Mouse (Mus musculus) heart, embryonic 15.5 days (tissue): ENCODE measurements at regions not wholly inside any gene's neighbourhood (a gene's known extent, or its start where the extent isn't known, plus 50 kb on each side); places are given as distances from the start of the nearest gene placed in this dataset.
A peak's percentile ranks its signal among the peaks of the same experiment; 100 is the strongest.

Source experiments
- ATAC-seq: fragments of 200-750 bp; cut with Nextera tagmentation; replicated peaks from 2 replicates; pipeline ENCODE4 v1.8.0; 2017; ENCODE audit warnings: low read depth, moderate TSS enrichment; ENCODE audit not compliant: insufficient number of reproducible peaks, insufficient read depth, low FRiP score
- H3K27ac ChIP-seq: fragments of 300-500 bp; sonication (generic); 2 replicates; pipeline ENCODE4 v1.5.1; 2015; ENCODE audit warnings: mild to moderate bottlenecking, inconsistent platforms
- H3K27me3 ChIP-seq: fragments of 300-500 bp; sonication (generic); 2 replicates; pipeline ENCODE4 v1.6.1; 2015; ENCODE audit warnings: inconsistent platforms
- H3K36me3 ChIP-seq: fragments of 300-500 bp; sonication (generic); 2 replicates; pipeline ENCODE4 v1.6.1; 2015; ENCODE audit warnings: mild to moderate bottlenecking, inconsistent platforms
- H3K4me1 ChIP-seq: fragments of 300-500 bp; sonication (generic); replicated peaks from 2 replicates; pipeline ENCODE4 v1.6.1; 2015; ENCODE audit warnings: inconsistent platforms
- H3K4me2 ChIP-seq: fragments of 300-500 bp; sonication (generic); 2 replicates; pipeline ENCODE4 v1.6.1; 2015; ENCODE audit warnings: inconsistent platforms, mild to moderate bottlenecking, moderate library complexity
- H3K4me3 ChIP-seq: fragments of 300-500 bp; sonication (generic); 2 replicates; pipeline ENCODE4 v1.5.1; 2015; ENCODE audit warnings: mild to moderate bottlenecking, inconsistent platforms
- H3K9ac ChIP-seq: fragments of 300-500 bp; sonication (generic); 2 replicates; pipeline ENCODE4 v1.6.1; 2015; ENCODE audit warnings: mild to moderate bottlenecking, inconsistent platforms
- H3K9me3 ChIP-seq: fragments of 300-500 bp; sonication (generic); replicated peaks from 2 replicates; pipeline ENCODE4 v1.6.1; 2016; ENCODE audit warnings: inconsistent platforms
- WGBS: fragments of 180-500 bp; shearing (Covaris S2); methylation state at CpG from one replicate; pipeline ENCODE4 v1.1.7; 2015; ENCODE audit warnings: mixed read lengths; 5-methylcytosine and 5-hydroxymethylcytosine counted together

- ATAC-seq = no peak
- 38% methylated on average over 3 of the region's 3 CpGs for WGBS
- H3K4me3 ChIP-seq = no peak overlapping the region
- H3K27me3 ChIP-seq = no peaks in the 10 kb centered on the region
- H3K9ac ChIP-seq = no peak overlapping the region
- no peak overlapping the region for H3K4me2 ChIP-seq
- H3K4me1 ChIP-seq = no peaks in the 10 kb centered on the region
- H3K36me3 ChIP-seq = no peaks in the 10 kb centered on the region
- H3K9me3 ChIP-seq = no peaks in the 10 kb centered on the region
- no peak overlapping the region for H3K27ac ChIP-seq
Measured at GRCm38 (mm10) chr15:25117980-25118379, 295.6 kb downstream of the Basp1 start.

DNA sequence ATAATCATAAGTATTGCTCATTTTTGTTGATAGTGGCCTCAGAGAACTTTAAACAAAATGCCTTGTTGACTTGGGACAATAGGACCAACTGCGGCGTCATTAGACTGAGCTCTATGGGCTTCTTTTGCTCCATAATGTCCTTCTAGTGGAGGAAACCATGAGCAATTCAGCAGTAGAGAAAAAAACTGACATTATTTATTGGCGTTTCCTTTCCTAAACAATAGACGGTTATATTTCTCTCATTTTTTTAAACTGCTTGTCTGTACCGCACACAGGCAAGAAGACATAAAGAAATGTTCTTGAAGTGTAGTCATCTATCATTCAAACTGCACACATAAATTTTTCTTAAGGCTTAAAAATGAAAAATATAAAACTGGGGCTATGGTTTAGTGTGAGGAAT is 310.8 kb downstream of the Basp1 start:
- WGBS = 76% methylated on average over 5 of the region's 5 CpGs
- no peak for ATAC-seq
- H3K36me3 ChIP-seq = no peaks in the 10 kb centered on the region

DNA sequence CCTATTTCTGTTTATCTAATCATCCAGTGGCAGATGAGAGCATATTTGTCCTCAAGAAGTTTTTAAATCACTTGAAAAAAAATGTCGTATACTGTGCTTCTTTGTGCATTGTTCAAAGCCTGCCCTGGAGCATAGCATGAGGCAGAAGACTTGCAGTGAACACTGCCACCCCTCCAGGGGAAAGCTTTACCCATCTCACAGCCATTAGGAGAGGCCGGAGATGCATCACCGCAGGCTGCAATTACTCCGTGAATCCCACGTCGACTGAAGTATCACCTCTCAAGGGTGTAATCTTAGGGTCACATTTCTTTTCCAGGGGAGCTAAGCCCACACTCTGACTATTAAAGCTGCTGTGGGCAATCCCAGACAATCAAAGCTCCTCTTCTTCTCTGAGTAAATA is 319.8 kb downstream of the Basp1 start:
- 38% methylated on average over 6 of the region's 6 CpGs for WGBS
- no peak overlapping the region for H3K4me2 ChIP-seq
- no peaks in the 10 kb centered on the region for H3K27me3 ChIP-seq
- no peak for ATAC-seq
- no peak overlapping the region for H3K27ac ChIP-seq
- H3K4me3 ChIP-seq = no peak overlapping the region
- H3K4me1 ChIP-seq = no peaks in the 10 kb centered on the region
- no peak overlapping the region for H3K9ac ChIP-seq
- H3K36me3 ChIP-seq = no peaks in the 10 kb centered on the region
- H3K9me3 ChIP-seq = no peaks in the 10 kb centered on the region

More for the DNA sequence above, 310.8 kb downstream of the Basp1 start:
- Histone ChIP-seq H3K27ac (no peak overlapping the region), H3K27me3 (no peaks in the 10 kb centered on the region), H3K9me3 (no peaks in the 10 kb centered on the region), H3K9ac (no peak overlapping the region), H3K4me1 (no peaks in the 10 kb centered on the region), H3K4me3 (no peak overlapping the region), H3K4me2 (no peak overlapping the region)

GRCm38 (mm10) chr15:25069701-25070100 is 343.9 kb downstream of the Basp1 start:
- Histone ChIP-seq H3K27me3 (no peaks in the 10 kb centered on the region), H3K4me2 (no peak overlapping the region), H3K9ac (no peak overlapping the region), H3K4me3 (no peak overlapping the region), H3K27ac (no peak overlapping the region), H3K36me3 (no peaks in the 10 kb centered on the region), H3K9me3 (no peaks in the 10 kb centered on the region), H3K4me1 (no peaks in the 10 kb centered on the region)
- no peak for ATAC-seq
- 81% methylated on average over 1 of the region's 1 CpGs for WGBS

GRCm38 (mm10) chr15:25059347-25059746 is 354.2 kb downstream of the Basp1 start:
- Histone ChIP-seq H3K4me3 (no peak overlapping the region), H3K27me3 (no peaks in the 10 kb centered on the region), H3K9ac (no peak overlapping the region), H3K36me3 (no peaks in the 10 kb centered on the region), H3K27ac (no peak overlapping the region), H3K9me3 (no peaks in the 10 kb centered on the region), H3K4me1 (no peaks in the 10 kb centered on the region), H3K4me2 (no peak overlapping the region)
- ATAC-seq = no peak

DNA sequence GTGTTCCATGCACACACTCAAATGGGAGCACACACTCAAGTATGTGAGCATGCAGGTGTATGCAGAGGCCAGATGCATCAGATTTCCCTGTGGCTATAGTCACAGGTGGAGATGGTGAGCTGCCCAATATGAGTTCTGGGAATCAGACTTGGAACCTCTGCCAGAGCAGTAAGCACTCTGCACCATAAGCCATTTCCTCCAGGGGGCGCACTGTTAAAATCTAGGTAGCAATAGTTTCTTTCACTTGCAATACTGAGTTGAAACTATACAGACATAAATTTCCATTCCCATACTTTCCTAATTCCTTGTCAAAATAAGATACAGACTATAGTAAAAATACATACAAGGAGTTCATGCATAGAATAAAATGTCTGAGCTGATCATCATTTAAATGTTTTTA is 365.7 kb downstream of the Basp1 start:
- no peaks in the 10 kb centered on the region for H3K36me3 ChIP-seq
- no peaks in the 10 kb centered on the region for H3K9me3 ChIP-seq
- H3K27ac ChIP-seq = no peak overlapping the region
- no peak overlapping the region for H3K4me2 ChIP-seq
- no peak overlapping the region for H3K4me3 ChIP-seq
- H3K4me1 ChIP-seq = no peaks in the 10 kb centered on the region
- no peaks in the 10 kb centered on the region for H3K27me3 ChIP-seq
- WGBS = 44% methylated on average over 1 of the region's 1 CpGs
- no peak overlapping the region for H3K9ac ChIP-seq
- ATAC-seq = no peak

DNA sequence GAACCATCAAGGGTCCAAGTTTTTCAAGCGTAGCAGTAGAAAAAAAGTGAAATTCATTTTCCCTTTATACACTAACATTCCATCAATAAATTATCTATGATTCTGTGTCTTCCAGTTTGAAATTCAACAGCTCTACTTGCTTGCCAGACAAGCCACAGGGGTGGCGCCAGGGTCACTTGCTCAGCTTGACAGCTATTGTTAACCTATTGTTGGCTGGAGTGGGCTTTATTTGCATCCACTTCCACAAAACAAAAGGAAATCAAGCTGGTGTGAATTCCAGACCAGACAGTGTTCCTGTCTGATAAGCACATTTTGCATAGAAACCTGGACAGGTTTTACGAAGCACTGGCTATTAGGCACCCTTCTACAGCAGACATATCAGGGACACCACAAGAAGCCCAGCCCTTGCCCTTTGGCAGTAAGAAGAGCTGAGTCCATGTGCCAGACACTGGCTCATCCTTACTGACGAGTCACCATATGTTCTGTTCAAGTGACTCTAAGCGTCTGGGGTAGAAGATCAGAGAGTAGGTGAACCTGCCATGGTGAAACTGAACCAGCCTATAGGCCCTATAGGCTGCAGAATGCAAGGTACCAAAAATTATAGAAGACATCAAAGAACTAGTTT is 366.9 kb downstream of the Basp1 start:
- 53% methylated on average over 5 of the region's 5 CpGs for WGBS
- Histone ChIP-seq H3K36me3 (no peaks in the 10 kb centered on the region), H3K27me3 (no peaks in the 10 kb centered on the region), H3K9me3 (no peaks in the 10 kb centered on the region), H3K4me1 (no peaks in the 10 kb centered on the region), H3K9ac (no peak overlapping the region), H3K4me3 (no peak overlapping the region), H3K4me2 (no peak overlapping the region), H3K27ac (no peak overlapping the region)
- ATAC-seq = no peak

GRCm38 (mm10) chr15:25036231-25036630 is 377.3 kb downstream of the Basp1 start:
- 87% methylated on average over 3 of the region's 3 CpGs for WGBS
- Histone ChIP-seq H3K9ac (no peak overlapping the region), H3K9me3 (no peaks in the 10 kb centered on the region), H3K4me1 (no peaks in the 10 kb centered on the region), H3K36me3 (no peaks in the 10 kb centered on the region), H3K4me3 (no peak overlapping the region), H3K27ac (no peak overlapping the region), H3K27me3 (no peaks in the 10 kb centered on the region), H3K4me2 (no peak overlapping the region)
- ATAC-seq = no peak

GRCm38 (mm10) chr15:25027865-25028264 is 385.7 kb downstream of the Basp1 start:
- Histone ChIP-seq H3K4me2 (no peak overlapping the region), H3K9ac (no peak overlapping the region), H3K27me3 (no peaks in the 10 kb centered on the region), H3K4me1 (no peaks in the 10 kb centered on the region), H3K4me3 (no peak overlapping the region), H3K36me3 (no peaks in the 10 kb centered on the region), H3K9me3 (no peaks in the 10 kb centered on the region), H3K27ac (no peak overlapping the region)
- whole genome bisulfite sequencing = 85% methylated on average over 8 of the region's 8 CpGs
- ATAC-seq = no peak

DNA sequence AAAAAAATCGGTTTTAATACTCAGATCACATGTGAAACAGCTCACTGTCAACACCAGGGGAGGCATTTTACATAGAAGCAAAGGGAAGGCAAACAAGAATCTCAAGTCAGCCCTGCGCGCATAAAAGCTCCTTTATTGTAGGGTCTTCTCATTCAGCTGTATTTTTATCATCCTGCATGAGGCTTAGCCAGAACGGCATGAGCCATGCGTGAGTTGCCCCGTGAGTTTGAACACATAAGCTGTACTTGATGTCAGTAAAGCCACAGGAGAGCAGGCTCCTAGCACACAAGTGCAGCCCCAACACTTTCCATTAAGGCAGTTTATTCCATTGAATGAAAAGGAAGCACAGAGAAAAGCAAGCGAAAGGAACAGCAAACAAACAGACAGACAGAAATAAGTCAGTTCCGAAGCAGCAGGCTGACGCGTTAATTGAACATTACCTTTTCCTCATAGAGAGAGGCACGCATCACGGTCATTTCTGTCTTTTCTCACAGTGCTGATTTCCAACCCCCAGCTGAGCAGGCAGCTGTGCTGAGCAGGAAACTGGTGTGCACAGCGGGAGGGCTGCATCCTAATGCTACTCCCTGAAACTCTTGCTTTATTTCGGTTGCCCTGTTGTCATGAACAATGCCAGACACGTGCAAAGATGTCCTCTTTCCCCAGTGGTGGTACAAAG is 386.6 kb downstream of the Basp1 start:
- H3K4me3 ChIP-seq = 0 out of 2 replicates have a peak overlapping the region, but pooled peaks have one; percentile 7
- H3K4me2 ChIP-seq = peak overlapping the region; percentile 44
- 10% methylated on average over 15 of the region's 15 CpGs for WGBS
- no peak for ATAC-seq
- no peak overlapping the region for H3K27ac ChIP-seq
- H3K4me1 ChIP-seq = no peaks in the 10 kb centered on the region
- no peak overlapping the region for H3K9ac ChIP-seq
- H3K36me3 ChIP-seq = no peaks in the 10 kb centered on the region
- no peaks in the 10 kb centered on the region for H3K27me3 ChIP-seq
- H3K9me3 ChIP-seq = no peaks in the 10 kb centered on the region

DNA sequence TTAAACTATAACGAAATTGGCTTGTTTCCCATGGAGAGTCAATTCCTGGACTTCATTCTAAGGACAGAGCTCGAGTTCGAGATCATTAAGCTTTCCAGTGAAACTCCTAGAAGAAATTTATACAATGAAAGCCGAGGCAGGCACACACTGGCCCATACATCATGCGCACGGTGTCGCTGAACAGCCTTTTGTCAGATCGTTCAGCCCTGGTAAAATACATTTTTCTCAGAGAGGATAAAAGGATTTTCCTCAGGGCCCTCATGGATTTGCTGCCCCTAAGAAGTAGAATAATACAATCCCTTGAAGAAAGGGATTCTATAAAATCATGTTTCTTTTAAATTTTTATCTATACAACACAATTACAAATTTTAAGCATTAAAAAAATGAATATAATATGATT is 387.2 kb downstream of the Basp1 start:
- no peak for ATAC-seq
- WGBS = 67% methylated on average over 8 of the region's 8 CpGs
- Histone ChIP-seq H3K9ac (no peak overlapping the region), H3K36me3 (no peaks in the 10 kb centered on the region), H3K27ac (no peak overlapping the region), H3K4me3 (no peak overlapping the region), H3K9me3 (no peaks in the 10 kb centered on the region), H3K4me1 (no peaks in the 10 kb centered on the region), H3K4me2 (no peak overlapping the region), H3K27me3 (no peaks in the 10 kb centered on the region)

DNA sequence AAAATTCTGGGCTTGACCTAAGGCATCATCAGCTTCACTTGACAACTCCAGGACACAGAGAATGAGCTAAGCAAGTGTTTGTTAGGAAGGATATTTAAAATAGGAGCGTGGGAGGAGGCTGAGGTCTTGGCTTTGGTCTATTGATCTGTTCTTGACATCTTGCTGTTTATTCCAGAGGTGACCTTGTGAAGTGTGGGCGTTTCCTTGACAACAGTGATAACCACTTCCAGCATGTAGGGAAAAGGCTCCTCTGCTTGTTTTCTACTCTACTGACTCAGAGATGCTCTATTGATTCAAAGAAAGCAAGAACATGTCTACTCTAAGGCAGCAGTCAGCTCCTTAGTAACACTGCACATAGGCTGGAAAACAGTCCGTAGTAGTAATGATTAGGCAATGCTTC is 392.6 kb downstream of the Basp1 start:
- Histone ChIP-seq H3K36me3 (no peaks in the 10 kb centered on the region), H3K27ac (no peak overlapping the region), H3K9me3 (no peaks in the 10 kb centered on the region), H3K9ac (no peak overlapping the region), H3K4me1 (no peaks in the 10 kb centered on the region), H3K4me3 (no peak overlapping the region), H3K4me2 (no peak overlapping the region), H3K27me3 (no peaks in the 10 kb centered on the region)
- no peak for ATAC-seq
- 57% methylated on average over 3 of the region's 3 CpGs for WGBS
